Mouse (Mus musculus) heart, postnatal 0 days (tissue): ENCODE measurements around the gene Tmem242.

Experiments
- CTCF ChIP-seq: IDR thresholded peaks from 2 replicates; pipeline ENCODE4 v1.5.1; 2016; ENCODE audit warnings: antibody characterized with exemption, control low read depth, low read depth
- EP300 ChIP-seq: IDR thresholded peaks from 2 replicates; pipeline ENCODE4 v1.6.1; 2016; ENCODE audit warnings: antibody characterized with exemption, low read depth

DNA sequence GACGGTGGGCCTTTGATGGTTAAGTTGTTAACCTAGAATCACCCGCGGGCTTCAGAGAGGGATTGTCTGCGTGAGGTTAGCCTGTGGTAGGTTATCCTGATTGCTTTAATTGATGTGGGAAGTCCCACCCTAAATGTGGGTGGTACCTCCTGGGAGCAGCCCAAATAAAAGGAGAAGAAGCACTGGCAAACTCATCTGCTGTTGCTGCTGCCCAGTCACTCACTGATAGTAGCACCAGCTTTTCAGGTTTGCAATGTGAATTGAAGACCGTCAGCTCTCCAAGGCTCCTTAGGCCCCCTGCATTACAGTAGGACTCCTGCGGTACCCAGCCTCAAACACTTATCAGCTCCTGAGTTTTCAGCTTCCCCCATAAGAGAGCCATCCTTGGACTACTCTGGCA lies 36.2 kb downstream of the Tmem242 start:
- no peak for TF ChIP-seq CTCF
- no peak for TF ChIP-seq EP300
